Mouse (Mus musculus) CH12F3 (cell line): ENCODE measurements around the gene Msi2.

Source experiments
- in situ Hi-C: fragments of 300-500 bp; cut with MboI; formaldehyde crosslinking; loops from 2 replicates; pipeline ENCODE4 v1.14.3; 2020; ENCODE audit warnings: low sequenced_read_pairs

Gene Msi2

DNA sequence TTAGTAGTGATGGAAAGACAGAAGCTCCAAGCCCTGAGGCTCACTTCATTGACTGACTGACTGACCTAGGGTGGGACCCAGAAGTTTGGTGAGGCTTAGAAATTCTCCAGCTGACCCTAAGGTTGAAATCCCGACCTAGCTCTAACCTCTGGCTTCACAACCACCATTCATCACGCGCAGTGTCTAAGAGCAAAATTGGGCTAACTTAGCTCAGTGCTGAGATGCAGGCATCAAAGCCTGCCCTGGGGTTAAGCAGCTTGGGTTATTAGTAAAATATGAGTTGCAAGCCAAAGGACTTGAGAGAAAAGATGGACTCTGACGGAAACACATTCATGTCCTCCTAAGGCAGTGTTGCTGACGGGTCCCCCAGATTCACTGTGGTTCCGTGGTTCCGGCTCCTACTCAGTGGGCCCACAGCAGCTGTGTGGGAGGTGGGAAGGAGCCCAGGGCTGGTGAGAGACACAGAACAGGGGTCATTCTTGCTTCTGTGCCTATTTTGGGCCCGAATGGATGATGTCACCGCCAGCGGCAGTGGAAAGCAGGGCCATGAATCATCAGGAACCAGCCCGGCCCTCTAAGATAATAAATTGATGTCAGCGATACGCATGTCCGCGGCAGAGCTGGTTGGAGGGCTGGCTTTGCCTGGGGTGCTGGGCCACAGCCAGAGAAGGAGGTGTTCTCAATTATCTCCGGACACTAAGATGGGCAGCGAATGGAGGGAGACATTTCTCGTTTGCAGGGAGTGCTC is 250.6 kb downstream of the Msi2 start:
- in situ Hi-C loops = no loop called here

DNA sequence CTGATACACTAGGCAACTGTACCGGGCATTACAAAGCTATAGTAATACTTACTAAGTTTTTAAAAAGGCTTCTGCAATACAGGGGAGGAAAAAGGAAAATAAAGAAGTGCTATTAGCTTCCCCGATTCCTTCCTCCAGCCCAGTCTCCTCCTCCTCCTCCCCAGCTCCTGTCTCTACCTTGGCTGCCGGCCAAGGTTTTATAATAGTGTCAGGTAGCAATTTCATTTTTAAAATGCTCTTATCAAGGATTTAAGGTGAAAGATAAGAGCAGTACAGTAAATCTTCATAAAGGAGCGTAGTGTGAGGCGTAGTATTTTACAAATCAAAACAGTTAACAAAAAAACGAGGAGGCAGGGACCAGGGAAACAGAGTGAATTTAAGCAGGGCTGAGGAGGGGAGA is 254.4 kb downstream of the Msi2 start:
- in situ Hi-C loops = no loop called here

DNA sequence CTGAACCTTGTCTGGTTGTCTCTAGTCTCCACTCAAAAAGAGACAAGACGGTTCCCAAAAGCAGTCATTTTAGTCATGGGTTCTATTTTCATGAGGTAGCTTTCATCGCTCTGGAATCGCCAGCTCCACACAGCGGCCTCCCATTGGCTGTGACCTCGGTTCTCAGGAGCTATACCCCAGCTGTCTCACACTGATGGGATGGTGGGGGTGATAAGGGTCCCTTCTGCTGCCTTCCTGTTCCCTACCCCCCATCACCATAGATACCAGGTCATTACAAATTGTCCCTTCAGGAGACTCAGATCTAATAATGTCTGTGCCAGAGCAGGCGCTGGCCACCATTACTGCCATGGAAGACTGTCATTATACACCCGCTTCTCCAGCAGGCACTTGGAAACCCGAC is 255.5 kb downstream of the Msi2 start:
- in situ Hi-C loops = no loop called here

- in situ Hi-C loops = no loop called here
Measured at GRCm38 (mm10) chr11:88461601-88462000, 256.7 kb downstream of the Msi2 start.

GRCm38 (mm10) chr11:88459946-88460736 is 258.2 kb downstream of the Msi2 start:
- in situ Hi-C loops = no loop called here

- in situ Hi-C loops = no loop called here
Measured at GRCm38 (mm10) chr11:88457241-88457738, 261.0 kb downstream of the Msi2 start.

DNA sequence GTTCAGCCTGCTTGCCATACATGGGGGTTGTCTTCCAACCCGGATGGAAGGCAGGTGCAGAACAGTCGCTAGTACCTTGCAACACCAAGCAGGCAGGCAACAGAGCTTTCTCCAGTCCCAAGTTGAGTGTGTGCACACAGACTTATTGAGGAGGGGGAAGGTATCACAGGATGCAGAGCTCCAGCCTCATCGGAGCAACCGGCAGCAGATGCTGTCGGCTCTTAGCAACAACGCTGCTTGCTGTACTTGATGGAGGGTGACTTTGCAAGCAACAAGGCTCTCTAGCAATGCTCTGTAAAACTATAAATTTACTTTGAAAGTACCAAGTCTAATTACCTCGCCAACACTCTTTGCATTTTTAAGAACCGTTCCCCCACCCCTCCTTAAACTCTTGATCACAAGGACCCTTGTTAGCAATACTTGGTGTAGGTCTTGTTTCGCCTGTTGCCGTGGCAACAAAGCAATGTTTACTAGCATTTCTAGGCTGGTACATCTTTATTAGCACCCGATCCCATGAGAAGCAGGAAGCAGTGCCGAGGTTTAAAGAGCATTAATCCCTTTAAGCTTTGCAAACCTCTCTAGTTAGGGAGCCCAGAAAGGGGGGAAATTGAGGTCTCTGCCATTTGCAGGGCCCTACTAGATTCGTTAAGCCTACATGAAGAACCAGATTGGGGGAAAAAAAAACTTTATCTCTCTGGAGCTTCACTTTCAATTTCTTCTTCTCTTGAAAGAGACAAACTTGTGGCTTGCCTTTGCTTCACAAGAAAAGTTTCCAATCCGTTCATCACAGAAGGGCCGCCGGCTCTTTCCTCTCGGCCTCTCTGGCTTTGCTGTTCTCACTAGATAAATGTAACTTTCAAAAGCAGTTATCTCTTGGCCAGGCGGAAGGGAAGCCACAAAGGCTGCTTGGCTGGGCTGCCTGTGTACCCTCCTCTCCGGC is 263.2 kb downstream of the Msi2 start:
- in situ Hi-C loops = no loop called here

DNA sequence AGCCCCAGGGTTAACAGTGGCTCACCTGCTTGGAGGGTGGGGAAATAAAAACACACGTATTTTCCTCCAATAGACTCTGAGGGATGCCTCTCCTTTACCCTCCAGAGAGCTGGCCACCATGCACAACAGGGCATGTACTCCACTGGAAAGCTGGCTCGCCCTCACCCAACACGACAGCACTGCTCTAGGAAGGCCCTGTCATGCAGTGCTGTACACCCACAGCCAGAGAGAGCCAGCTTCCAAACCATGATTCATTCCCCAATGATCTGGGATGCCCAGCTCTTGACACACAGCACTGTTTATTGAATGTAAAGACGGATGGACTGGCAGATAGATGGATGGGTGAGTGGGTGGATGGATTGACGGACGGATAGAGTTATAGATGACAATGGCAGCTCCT is 269.1 kb downstream of the Msi2 start:
- in situ Hi-C loops = no loop called here

GRCm38 (mm10) chr11:88448571-88448970 is 269.7 kb downstream of the Msi2 start:
- in situ Hi-C loops = no loop called here

GRCm38 (mm10) chr11:88447350-88447749 is 271.0 kb downstream of the Msi2 start:
- in situ Hi-C loops = no loop called here

- in situ Hi-C loops = no loop called here
Measured at GRCm38 (mm10) chr11:88443905-88444304, 274.4 kb downstream of the Msi2 start.

DNA sequence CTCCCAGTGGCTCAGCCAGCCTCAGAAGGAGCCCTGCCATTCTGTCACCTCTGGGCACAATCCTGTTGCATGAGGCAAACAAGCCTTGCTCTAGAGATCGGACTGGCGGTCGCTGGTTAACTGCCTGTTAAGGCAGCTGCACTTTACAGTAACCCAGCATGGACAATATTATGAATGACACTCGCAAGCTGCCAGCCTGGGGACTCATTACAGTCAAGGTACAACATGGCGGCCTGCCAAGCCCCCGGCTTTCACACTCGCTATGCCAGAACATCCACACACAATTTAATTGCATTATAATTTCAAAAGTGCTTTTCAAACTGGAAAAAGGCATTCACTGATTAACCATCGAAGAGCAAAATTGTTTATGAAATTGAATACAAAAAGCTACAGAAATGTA is 275.0 kb downstream of the Msi2 start:
- in situ Hi-C loops = no loop called here

DNA sequence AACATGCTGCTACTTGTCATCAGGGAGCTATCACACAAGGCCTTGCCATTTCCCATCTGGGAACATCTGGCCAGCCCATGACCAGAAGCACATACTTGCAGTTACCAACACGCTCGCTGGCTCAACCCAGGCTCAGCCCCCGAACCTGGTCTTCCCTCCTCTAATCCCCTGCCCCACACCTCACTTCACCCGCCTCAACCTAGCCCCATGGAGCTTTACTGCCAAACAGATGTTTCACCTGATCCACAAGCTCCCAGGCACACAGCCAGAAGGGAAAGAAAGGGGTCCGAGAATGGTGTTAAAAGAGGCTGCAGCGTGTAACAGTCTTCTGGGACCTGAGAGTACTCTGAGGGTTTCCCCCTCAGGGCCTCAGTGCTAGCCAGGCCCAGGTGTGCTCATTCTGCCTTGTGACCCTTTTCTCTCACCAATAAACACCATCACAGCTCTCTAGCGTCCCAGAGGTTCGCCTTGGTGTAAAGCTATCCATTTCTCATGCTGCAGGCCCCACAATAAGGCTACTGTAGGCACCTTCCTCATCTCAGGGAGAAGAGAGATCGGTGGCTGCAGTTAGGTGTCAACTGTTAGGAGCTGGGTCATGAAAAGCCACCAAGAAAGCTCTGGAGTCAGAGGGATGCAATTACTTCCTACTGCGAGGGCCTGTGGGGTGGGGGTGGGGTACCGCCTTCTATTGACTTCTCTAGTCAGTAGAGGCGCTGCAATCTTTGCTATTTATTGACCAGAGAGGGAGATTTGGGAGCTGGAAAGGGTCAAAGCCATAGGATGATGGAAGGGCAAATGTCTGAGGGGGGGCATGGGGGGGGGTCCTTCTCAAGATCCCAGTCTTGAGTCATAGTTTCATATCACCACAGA is 276.2 kb downstream of the Msi2 start:
- in situ Hi-C loops = no loop called here

- in situ Hi-C loops = no loop called here
Measured at GRCm38 (mm10) chr11:88438659-88439058, 279.7 kb downstream of the Msi2 start.

DNA sequence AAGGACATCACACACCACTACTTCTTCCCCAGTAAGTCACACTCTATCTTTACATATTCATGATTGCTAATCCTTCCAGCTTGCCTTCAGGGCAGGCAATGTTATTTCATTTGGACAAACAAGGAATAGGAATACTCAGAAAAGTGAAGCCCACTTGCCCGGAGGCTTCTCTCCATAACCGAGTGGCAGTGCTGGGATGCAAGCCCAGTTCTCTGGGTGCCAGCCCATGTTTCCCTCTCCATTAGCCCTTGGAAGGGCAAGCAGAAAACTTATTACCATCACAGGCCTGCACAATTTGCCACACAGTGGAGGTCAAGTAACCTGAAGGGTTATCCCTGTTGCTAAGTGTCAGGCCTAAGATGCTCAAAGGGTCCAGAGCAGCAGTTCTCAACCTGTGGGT is 281.7 kb downstream of the Msi2 start:
- in situ Hi-C loops = no loop called here

DNA sequence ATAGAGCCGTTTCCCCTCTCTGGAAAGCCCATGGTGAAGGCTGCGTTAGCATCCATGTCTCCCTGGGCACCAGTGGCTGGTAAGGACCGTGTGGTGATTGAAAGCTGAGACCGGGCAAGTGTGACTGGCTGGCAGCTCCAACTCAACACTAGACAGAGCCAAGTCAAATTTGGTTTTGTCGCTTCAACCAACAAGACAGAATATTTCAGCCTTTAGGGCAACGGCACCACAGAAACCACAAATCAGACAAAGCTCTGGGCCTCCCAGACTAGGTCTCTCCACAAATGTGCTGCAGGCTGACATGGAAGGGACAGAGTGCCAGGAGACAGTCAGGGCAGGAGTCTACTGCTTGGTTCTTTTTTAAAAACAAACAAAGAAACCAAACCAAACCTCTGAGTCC is 282.8 kb downstream of the Msi2 start:
- in situ Hi-C loops = no loop called here

GRCm38 (mm10) chr11:88431363-88432269 is 286.7 kb downstream of the Msi2 start:
- in situ Hi-C loops = no loop called here

GRCm38 (mm10) chr11:88430292-88430691 is 288.0 kb downstream of the Msi2 start:
- in situ Hi-C loops = no loop called here

DNA sequence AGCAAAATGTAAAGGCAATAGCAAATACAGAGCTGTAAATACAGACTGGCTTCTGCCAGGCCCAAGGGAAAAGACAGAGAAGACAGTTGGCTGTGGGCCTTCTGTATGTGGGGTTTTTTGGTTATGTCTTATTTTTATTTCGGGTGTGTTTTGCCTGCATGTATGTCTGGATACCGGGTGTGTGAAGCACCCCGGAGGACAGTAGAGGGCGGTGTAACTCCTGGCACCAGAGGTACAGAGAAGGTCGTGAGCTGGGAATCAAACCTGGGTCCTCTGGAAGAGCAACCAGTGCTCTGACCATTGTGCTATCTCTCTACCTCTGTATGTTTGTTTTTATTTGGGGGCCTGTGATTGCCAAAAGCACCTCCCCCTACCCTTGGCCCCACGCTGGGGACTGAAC is 288.6 kb downstream of the Msi2 start:
- in situ Hi-C loops = no loop called here
